Mouse (Mus musculus) thymus, postnatal 10 days (tissue): ENCODE data around the gene Zfp335.
A peak's percentile ranks its signal among the peaks of the same experiment; 100 is the strongest.

Experiments
- DNase-seq, 2 experiments: peaks; one replicate each; pipeline ENCODE4 v3.0.0; 2021; ENCODE audit warnings: low spot score in 2 of 2

Zfp335 gene

DNA sequence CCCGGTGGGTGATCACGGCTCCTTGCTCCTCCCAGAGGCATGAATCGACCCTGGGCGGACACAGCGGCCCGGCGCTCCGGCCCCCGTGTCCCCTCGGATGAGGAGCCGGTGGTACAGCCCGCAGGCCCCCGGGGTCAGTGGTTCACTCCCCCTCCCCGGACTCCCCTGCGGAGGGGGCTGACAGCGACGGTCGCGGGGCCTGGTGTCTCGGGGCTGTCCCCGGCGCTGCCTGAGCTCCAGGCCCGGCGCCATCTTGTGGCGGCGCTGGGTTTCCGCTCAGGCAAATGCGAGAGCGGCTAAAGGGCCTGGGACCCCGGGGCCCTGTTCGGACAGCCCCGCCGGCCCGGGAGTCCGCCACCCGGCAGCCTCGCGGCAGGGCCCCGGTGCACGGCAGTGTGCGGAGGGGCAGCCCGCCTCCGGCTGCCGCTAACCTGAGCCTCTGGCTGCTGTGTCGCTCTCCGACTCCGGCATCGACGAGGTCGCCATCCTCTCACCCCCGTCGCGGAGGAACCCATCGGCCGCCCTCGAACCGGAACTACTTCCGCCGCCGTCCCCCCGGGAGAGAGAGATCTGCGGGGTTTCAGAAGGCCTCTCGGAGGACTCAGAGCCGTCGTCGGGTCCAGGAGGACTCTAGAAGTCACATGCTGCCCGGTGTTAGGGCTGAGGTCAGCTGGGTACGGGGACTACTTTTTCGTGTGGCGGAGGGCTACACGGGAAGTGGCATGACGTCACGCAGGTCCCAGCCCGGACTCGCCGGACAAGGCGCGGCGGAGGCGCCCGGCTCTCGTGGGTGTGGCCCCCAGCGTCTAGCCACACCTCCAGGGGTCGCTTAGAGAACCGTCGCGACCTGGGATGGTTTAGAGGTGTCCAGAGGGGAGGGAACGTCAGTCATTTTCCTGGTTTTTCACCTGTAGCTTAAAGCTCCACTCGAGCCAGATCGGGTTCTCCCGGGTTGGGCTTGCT, at the start of gene Zfp335:
Zfp335 (minus strand) TSS at position 672 of the 963 bp plus-strand sequence.
- peak; percentile 88 to 89 for DNase-seq

DNA sequence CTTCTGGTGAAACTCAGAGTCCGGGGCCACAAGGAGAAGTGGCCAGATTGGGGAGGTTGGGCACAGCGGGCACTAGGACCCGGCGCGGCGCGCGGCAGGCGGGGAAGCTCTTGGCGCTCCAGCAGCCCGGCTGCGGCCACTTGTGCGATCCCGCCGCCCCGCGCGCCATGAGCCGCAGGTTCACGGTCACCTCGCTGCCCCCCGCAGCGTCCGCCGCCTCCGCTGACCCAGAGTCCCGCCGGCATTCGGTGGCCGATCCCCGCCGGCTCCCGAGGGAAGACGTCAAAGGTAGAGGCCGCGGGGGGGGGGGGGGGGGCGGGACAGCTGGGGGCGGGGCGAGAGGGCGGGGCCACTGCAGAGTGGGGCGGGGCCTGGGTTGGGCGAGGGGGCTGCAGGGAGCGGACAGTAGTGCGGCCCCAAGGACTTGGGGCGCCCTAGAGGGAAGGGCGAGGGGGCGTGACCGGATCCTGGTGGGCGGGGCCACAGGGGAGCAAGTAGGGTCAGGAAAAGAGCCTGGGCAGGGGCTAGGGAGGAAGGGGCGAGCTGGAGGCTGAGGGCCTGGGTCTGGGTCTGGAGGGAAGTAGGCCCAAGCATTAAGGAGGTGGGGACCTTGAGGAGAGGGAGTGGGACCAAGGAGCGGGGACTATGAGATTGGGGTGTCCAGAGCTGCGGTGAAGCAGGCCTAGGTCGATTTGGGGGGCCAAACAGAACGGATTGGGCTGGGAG, 49.3 kb upstream of the Zfp335 start, which contains the start of gene Slc12a5:
Slc12a5 (plus strand) TSS at position 87 of the 726 bp plus-strand sequence.
- no peak for DNase-seq

DNA sequence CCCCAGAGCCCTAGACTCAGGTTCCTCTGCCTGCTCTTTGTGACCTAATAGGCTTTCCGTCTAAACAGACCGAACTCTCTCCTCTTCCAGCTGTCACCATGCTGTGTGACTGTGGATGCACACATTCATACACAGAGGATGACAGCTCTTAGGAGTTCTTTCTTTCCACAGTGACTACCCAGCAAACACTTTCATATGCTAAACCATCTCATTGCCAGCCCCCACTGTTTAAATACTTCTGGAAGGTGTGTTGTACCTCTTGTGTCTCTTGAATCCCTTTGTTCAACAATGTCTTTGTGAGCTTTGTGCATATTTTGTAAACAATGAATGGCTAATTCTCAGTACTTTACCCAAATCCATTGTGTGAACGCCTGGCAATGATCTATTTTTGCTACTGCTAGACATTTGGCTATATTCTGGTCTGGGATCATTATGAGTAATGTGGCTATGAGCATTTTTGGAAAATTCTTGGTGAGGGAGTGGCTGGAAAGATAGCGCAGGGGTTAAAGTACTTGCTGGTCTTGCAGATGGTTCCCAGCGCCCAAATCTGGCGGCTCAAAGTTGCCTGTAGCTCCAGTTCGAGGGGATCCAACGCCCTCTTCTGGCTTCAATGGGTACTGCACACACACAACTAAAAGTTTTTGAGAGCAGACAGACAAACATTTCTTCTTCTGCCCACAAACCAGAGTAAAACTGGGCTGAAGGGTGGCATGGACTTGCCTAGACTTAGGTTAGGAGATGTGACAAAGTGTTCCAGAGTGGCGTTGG, 46.2 kb upstream of the Zfp335 start:
- no peak for DNase-seq

DNA sequence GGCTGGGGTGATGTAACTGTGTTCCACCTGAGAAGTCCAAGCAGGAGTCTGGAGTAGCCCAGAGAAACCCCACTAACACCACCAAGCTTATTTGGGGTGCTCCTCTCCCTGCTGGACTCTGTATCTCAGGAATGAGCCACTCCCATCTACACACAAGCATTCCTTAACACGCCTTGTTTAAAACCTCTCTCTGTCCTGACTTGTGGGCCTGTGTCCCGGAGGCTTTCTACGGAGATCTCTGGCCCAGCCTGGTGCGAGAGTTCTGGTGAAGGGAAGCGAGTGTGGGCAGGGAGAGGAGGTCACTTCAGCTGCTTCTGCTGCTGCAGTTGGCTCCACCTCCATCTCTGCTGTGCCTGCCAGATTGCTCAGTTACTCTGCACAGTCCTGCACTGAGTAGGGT, 44.6 kb upstream of the Zfp335 start:
- no peak for DNase-seq

DNA sequence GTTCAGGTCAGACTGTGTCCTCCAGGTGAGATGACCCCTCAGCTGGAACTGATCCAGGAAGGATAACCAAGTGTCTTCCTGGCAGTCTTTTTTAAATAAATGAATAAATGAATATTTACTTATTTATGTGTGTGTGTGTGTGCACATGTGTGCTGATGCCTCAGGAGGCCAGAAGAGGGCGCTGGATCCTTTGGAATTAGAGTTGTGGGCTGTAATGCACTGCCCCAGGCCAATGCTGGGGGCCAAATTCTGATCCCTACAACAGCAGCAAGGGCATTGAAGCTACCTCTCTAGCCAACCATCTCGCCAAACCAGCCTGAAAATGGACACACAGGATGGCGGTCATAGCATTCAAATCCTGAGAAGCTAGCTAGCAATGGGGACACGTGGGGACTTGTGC, 44.2 kb upstream of the Zfp335 start:
- DNase-seq: no peak

DNA sequence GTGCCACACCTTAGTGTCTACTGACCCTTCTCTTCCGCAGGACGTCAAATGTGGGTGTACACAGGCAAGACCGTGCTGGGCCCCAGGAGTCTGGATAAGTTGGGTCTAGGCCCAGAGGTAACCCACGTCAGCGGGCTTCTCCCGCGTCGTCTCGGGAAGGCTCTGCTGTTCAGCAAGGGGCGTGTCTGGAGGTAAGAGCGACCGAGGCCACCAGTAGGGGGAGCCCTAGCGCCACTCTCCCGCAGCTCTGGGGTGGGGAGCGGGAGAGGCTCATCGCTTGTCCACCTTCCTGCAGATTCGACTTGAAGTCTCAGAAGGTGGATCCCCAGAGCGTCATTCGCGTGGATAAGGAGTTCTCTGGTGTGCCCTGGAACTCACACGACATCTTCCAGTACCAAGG, 41.7 kb upstream of the Zfp335 start:
- DNase-seq: peak; percentile 43 to 82

DNA sequence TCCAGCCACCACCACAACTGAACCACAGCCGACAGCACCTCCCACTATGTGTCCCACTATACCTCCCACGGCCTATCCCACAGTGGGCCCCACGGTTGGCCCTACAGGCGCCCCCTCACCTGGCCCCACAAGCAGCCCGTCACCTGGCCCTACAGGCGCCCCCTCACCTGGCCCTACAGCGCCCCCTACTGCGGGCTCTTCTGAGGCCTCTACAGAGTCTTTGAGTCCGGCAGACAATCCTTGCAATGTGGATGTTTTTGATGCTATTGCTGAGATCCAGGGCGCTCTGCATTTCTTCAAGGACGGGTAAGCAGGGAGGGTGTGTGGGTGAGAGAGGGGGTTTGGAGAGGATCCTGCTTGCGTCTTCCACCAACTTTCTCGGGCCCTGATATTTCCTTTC, 40.9 kb upstream of the Zfp335 start:
- DNase-seq: no peak

DNA sequence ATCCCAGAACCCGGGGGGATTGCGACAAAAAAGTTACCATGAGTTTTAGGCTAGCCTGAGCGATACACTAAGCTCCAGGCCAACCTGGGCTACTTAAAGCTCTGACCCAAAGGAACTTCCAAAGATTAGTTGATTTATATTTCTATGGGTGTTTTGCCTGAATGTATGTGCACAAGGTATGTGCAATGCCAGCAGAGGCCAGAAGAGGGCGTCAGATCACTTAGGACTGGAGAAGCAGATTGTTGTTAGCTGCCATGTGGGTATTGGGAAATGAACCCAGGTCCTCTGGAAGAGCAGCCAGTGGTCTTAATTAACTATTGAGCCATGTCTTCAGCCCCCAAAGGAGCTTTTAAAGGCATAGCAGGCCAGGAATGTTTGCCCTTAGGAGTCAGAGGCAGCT, 40.2 kb upstream of the Zfp335 start:
- DNase-seq: no peak

DNA sequence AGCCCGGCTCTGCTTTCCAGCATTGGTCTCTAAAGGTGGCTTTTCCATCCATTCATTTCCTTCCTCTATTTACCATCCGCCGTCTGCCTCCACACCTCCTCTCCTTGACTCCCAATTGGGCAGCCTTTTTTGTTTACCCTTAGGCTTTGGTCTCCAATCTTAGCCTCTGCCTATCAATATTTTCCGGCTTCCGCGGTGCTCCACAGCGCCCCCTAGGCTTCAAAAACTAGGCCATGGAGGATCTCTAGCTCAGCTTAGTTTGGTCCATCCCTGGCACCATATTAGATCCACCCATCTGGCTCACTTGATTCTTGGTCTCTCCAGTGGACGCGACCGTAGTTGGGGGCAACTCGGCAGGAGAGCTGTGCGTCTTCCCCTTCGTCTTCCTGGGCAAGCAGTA, 38.9 kb upstream of the Zfp335 start:
- no peak for DNase-seq

DNA sequence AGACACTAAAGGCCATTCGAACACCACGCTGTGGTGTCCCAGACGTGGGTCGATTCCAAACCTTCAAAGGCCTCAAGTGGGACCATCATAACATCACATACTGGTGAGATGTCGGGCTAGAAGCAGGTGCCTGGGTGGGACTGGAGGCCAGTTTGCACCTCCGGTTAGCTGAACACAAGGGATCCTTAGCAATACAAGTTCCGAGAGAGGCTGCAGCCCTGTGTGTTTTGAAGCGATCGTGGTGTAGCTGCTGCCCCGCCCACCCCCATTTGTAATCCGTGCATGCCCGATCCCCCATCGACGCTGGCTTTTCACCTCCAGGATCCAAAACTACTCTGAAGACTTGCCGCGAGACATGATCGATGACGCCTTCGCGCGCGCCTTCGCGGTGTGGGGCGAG, 37.4 kb upstream of the Zfp335 start:
- DNase-seq: no peak

DNA sequence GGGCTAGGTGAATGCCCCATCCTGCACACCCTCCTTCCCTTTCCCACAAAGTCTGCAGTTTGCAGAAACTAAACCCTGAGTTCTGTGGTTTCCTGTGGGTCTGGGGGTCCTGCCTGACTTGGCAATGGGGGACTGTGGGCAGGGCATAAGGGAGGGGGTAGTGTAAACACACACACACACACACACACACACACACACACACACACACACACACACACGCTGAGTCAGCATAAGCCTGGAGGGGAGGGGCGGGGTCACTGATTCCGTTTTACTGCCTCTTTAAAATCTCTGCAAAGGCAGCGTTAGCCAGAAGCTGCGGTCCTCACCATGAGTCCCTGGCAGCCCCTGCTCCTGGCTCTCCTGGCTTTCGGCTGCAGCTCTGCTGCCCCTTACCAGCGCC, 36.4 kb upstream of the Zfp335 start:
- DNase-seq: no peak

DNA sequence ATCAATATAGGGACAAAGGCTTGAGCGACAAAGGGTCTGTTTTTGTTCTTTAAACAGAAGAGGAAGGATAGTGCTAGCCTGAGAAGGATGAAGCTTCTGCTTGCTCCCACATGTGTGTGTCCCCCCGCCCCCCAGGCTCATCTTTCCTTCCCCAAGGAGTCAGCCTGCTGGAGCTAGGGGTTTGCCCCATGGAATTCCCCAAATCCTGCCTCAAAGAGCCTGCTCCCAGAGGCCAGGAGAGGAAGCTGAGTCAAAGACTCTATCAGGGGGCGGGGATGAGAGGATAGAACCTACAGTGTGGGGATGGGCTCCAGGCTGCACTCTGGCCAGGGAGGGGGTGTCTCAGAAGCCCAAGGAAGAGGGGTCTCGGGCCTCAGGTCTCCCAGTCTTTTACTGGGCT, 35.9 kb upstream of the Zfp335 start:
- DNase-seq: no peak

DNA sequence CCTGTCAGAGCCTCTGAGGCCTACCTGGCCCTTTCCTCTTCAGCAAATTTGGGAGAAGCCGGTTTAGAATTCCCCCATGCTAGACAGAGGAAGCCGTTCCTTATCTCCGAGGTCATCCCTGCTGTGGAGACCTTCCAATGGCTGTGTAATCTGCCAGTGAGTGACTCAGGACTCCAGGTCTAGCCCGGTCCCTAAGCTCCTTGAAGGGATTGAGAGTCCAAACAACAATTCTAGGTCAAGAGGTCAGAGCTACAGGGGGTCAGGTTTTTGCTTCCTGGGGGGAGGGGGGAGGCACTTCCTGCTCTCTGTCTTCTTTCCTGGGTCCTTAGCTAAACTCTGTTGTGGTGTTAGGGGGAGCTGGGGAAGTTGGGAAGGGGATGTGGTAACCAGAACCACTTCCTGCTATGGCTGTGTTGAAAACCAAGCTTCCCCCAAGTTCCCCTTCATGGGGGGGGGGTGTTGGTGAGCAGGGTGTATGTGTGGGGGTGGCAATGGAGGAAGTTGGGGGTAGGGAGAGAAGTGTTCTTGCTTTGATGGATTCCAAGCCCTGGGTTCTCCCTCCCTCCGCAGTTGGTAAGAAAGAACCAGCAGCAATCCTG, 31.2 kb upstream of the Zfp335 start:
- DNase-seq: peak; percentile 59 to 72

DNA sequence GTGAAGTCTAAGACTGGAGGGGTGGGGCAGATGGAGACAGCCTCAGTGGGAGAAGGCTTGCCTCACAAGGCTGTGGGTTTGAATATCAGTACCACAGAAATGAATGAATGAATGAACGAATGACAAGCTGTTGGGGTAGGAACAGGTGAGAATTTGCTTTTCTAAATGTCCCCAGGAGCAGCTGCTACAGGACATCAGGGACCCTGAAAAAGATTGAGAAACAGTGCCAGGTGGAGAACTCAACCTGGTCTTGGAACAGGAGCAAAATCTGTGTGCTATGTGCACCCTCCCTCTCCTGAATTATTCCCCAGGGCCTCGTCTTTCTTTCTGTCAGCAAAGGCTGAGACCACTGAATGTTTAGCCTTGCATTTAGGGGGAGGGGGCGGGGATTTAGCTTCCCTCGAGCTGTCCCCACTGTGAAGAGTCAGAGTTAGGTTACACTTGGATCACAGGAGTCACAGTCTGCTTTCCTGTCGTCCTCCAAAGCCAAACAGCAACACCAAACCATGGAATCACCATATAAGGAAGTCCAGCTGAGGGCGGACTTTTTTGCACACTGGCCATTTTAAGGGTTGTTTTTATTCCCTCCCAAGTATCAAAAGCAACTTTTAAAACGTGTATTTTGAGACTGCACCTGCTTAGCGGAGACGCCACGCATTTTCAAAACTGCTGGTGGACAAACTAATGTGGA, 28.7 kb upstream of the Zfp335 start, which contains the start of gene Mmp9:
Mmp9 (plus strand) TSS at position 641 of the 691 bp plus-strand sequence.
- no peak for DNase-seq

DNA sequence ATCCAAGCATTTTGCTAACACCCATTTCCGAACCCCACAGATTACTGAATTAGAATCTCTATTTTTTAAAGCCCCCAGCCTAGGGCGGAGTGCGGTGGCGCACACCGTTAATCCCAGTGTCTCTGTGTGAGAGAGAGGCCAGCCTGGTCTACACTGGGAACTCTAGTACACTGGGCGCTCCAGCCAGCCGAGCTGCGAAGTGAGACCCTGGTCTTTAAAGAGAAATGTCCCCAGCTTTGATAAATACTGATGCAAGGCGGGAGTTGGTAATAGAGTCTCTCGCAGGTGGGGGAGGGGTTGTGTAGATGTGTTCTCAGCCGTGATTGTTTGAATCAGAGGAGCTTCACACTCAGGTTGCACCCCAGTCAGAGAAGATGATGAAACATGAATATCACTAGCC, 27.5 kb upstream of the Zfp335 start:
- no peak for DNase-seq

DNA sequence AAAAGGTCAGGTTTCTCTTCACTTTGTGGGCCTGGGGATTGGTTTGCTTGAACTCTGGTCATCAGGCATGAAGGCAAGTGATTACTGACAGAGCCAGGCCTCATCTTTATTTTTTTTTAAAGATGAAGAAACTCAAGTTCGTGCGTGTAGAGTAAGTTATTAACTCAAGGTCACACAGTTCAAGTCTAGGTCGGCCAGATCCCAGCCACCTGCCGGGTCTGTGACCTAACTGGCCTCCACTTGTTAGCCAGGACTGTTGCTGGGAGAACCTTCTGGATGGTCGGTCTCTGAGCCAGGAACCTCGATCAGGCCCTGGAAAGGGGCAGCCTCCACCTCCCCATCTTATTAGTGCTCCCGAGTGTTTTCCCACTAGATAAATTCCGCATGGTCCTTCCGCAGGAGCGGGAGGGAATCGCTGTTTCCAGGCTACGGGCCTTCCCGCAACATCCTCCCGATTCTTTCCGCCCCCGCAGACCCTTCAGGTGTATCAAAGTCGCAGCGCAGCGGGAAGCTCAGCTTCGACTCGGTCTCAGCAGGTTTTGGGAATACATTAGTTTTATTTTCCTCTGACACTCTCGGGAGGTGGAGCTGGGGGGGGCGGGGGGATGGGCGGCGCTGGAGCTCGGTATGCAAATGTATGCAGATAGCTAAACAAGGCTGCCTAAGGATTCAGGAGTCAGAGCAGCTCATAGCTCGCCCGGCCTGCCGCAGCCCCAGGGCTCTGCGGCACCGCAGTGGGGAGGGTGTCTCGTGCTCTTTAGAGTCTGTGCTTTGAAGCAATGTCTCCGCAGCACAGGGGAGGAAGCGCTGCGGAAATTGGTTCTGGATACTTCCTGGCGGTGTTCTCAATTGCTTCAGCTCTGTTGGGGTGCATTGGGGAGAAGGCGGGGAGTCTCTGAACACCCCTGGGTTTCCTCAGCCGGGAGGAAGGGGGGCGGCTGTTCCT, 26.9 kb upstream of the Zfp335 start:
- peak; percentile 59 to 62 for DNase-seq

DNA sequence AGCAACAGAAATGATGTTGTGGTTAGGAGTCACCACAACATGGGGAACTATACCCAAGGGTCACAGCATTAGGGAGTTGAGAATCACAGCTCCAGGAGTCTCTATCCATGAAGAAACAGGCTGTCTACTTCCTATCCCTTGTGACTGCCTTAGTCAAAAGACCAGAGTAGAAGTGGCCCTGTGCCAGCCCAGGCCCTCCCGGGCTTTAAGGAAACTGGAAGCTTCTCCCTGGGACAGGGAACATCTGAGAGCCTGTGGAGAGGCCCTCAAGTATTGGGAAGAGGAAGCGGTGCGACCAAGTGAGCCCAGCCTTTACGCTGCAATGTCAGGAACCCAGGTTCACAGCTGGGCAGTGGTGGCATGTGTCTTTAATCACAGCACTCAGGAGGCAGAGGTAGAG, 24.4 kb upstream of the Zfp335 start:
- DNase-seq: no peak

DNA sequence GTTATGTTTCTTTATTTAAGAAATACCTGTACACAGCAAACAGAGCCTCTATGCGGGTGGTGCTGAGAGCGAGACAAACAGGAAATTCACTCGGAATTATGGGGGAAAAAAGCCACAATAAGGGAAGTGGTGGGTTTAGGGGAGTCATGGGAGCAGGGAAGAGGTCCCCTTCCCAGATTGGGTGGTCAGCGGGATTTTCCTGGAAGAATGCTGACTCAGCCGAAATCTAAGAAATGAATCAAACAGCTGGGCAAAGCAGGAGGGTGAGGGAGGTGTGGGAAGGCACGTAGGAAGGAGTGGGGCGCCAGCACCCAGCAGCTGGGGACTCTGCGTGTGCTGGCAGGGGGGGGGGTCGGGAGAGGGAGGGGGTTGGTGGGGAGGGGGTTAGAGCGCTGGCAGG, 22.0 kb upstream of the Zfp335 start:
- no peak for DNase-seq

DNA sequence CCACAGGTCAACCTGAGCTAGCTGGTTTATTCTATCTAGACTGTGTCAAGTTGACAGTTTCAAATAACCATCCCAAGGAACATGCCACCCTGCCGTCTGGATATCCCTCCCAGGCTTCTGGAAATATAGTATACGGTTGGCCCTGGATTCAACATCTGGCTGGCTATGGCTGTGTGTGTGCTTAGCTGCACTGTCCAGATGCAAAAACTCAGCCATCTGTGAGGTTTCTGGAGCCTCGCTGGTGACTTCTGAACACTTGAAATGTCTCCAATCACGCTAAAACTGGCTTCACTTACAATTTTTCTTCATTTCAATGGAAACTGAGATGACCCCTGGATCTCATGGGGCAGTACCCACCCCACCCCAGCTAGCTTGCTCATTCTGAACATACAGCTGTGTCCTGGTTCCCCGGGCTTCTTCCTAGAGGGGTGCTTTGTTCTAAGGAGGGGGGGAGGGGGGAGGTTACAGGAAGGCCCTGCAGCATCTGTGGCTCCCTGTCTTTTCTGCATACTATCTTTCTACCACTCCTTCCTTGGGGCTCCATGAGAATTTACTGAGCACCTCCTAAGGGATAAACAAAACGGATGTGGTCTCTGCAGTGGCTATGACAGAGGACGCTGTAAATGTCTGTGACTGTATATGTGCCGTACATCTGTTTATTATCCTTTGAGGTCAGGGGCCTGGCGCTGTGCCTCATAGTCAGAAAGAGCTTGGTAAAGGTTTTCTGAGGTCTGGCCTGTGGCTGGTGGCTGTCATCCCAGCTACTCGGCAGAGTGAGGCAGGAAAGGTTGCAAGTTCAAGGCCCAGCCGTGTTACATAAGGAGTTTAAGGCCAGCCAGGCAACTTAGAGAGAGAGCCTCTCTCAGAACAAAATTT, 19.4 kb upstream of the Zfp335 start:
- DNase-seq: no peak
